Mouse (Mus musculus) kidney, embryonic 14.5 days (tissue): ENCODE results near the gene Bcl10. TPM values are rescaled to one million over a fixed set of nuclear protein-coding genes. Genes with fewer than 3 reads are reported as not detected.

Source experiments
- ATAC-seq: fragments of 200-750 bp; cut with Nextera tagmentation; 2 replicates; pipeline ENCODE4 v1.8.0; 2017; ENCODE audit warnings: moderate number of reproducible peaks, mild to moderate bottlenecking, moderate TSS enrichment, moderate library complexity; ENCODE audit not compliant: low FRiP score, low TSS enrichment
- H3K27ac ChIP-seq: fragments of 300-500 bp; sonication (generic); 2 replicates; pipeline ENCODE4 v1.5.1; 2014; ENCODE audit warnings: low read depth, mild to moderate bottlenecking, low read length, moderate library complexity, mixed read lengths
- H3K27me3 ChIP-seq: fragments of 300-500 bp; sonication (generic); 2 replicates; pipeline ENCODE4 v1.6.1; 2014; ENCODE audit warnings: mild to moderate bottlenecking, low read length; ENCODE audit not compliant: control insufficient read depth, insufficient read depth
- H3K36me3 ChIP-seq: fragments of 300-500 bp; sonication (generic); 2 replicates; pipeline ENCODE4 v1.6.1; 2014; ENCODE audit warnings: low read length, mixed read lengths; ENCODE audit not compliant: control insufficient read depth, insufficient read depth
- H3K4me1 ChIP-seq: fragments of 300-500 bp; sonication (generic); 2 replicates; pipeline ENCODE4 v1.6.1; 2014; ENCODE audit warnings: low read length, mixed read lengths; ENCODE audit not compliant: control insufficient read depth, insufficient read depth
- H3K4me2 ChIP-seq: fragments of 300-500 bp; sonication (generic); replicated peaks from 2 replicates; pipeline ENCODE4 v1.6.1; 2014; ENCODE audit warnings: low read depth, mild to moderate bottlenecking, low read length
- H3K4me3 ChIP-seq: fragments of 300-500 bp; sonication (generic); 2 replicates; pipeline ENCODE4 v1.5.1; 2014; ENCODE audit warnings: mild to moderate bottlenecking, low read length
- H3K9ac ChIP-seq: fragments of 300-500 bp; sonication (generic); 2 replicates; pipeline ENCODE4 v1.6.1; 2014; ENCODE audit warnings: low read depth, mild to moderate bottlenecking, low read length, moderate library complexity
- H3K9me3 ChIP-seq: fragments of 300-500 bp; sonication (generic); 2 replicates; pipeline ENCODE4 v1.6.1; 2016; ENCODE audit warnings: low read length; ENCODE audit not compliant: control insufficient read depth
- WGBS: fragments of 180-500 bp; shearing (Covaris S2); extraction: QIAGEN DNeasy Blood & Tissue Kit; methylation state at CpG from one replicate; pipeline ENCODE4 v1.1.7; 2014; 5-methylcytosine and 5-hydroxymethylcytosine counted together
- polyA plus RNA-seq: library from polyadenylated mRNA; unstranded; fragments of >200 nt; fragmentation: Nextera tagmentation; extraction: Ambion mirVana; gene quantifications from 2 replicates; pipeline ENCODE4 v1.2.1, GENCODE M21; 2014

The Bcl10 gene
- polyA plus RNA-seq, 1 experiment from 2014 or later, result 54.5 TPM

- Histone ChIP-seq H3K27ac (no peak overlapping the region), H3K36me3 (no peaks in the 10 kb centered on the region), H3K4me2 (no peak overlapping the region), H3K27me3 (no peaks in the 10 kb centered on the region), H3K4me1 (peaks cover 2% of the 10 kb centered on the region; the same call in 1 of the 2 replicates), H3K9ac (no peak overlapping the region), H3K9me3 (no peaks in the 10 kb centered on the region), H3K4me3 (no peak overlapping the region)
- no peak for ATAC-seq
- 72% methylated on average over 17 of the region's 17 CpGs for WGBS
Observed at GRCm38 (mm10) chr3:145951287-145952165, 28.9 kb downstream of the Bcl10 start.

DNA sequence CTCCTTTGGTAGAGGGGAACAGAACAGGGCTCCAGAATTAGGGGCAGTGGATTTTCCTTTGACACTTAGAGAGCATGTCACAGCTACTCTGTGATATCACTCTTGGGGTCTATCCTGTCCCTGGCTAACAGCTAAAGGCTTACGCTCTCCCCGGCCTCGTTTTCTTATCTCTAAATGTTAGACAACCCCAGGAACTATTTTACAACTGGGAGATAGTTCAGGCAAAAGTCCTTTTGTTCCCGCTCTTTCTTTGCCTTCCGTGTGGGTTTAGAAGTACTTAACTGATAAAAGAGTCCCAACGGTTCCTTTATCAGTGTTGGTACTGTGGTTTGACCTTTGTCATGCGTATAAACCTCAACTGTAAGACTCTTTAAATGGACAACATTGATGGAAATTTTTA lies 30.3 kb downstream of the Bcl10 start:
- Histone ChIP-seq H3K27me3 (no peaks in the 10 kb centered on the region), H3K4me2 (no peak overlapping the region), H3K4me1 (peaks cover 2% of the 10 kb centered on the region; the same call in 1 of the 2 replicates), H3K36me3 (no peaks in the 10 kb centered on the region), H3K4me3 (no peak overlapping the region), H3K9ac (no peak overlapping the region), H3K9me3 (peaks cover 4% of the 10 kb centered on the region; the same call in 1 of the 2 replicates), H3K27ac (no peak overlapping the region)
- WGBS, result 87% methylated on average over 7 of the region's 7 CpGs
- ATAC-seq, result no peak

DNA sequence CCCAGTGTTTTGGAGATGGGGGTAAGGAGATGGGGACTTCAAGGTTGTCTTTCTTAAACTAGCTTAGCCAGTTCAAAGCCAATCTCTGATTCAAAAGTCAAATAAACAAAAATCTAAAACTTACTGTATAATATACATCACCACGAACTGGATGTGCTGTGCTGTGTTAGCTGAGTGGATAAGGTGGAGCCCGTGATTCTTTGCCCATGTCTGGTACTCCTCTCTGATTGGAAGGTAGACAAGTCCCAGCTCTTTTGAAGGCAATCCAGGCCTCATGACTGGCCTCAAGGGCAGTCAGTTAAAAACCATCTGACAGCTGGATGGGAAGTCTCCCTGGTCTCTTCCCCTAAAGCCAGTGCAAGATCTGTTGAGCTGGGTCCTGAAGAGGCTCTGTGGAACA lies 30.8 kb downstream of the Bcl10 start:
- H3K9me3 ChIP-seq, result peaks cover 4% of the 10 kb centered on the region; the same call in 1 of the 2 replicates
- no peak overlapping the region for H3K4me2 ChIP-seq
- H3K36me3 ChIP-seq, result no peaks in the 10 kb centered on the region
- no peak overlapping the region for H3K4me3 ChIP-seq
- ATAC-seq, result no peak
- H3K9ac ChIP-seq, result no peak overlapping the region
- no peaks in the 10 kb centered on the region for H3K27me3 ChIP-seq
- peaks cover 2% of the 10 kb centered on the region; the same call in 1 of the 2 replicates for H3K4me1 ChIP-seq
- 89% methylated on average over 2 of the region's 2 CpGs for WGBS
- H3K27ac ChIP-seq, result no peak overlapping the region

DNA sequence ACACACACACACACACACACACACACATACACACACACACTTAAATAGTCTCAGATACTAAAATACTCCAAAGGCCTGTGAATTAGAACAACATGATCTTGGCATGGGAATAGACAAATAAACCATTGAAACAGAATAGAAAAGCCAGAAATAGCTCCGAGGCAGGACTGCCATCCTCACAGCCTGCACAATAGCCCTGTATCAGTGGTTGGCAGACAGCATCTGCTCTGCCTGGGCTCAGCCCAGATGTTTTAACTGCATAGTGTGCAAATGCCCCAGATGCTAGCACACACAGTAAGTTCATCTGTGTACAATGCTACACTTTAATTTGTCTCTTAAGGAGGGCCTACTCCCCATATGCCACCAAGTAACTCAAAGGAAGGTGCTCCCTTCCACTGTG lies 37.2 kb downstream of the Bcl10 start:
- ATAC-seq, result no peak
- no peak overlapping the region for H3K4me2 ChIP-seq
- H3K4me1 ChIP-seq, result peaks cover 14% of the 10 kb centered on the region; the same call in 1 of the 2 replicates
- H3K27ac ChIP-seq, result no peak overlapping the region
- H3K9ac ChIP-seq, result no peak overlapping the region
- H3K4me3 ChIP-seq, result no peak overlapping the region
- no peaks in the 10 kb centered on the region for H3K36me3 ChIP-seq
- H3K27me3 ChIP-seq, result peaks cover 18% of the 10 kb centered on the region
- 90% methylated on average over 1 of the region's 1 CpGs for WGBS
- H3K9me3 ChIP-seq, result peaks cover 4% of the 10 kb centered on the region; the same call in 1 of the 2 replicates

DNA sequence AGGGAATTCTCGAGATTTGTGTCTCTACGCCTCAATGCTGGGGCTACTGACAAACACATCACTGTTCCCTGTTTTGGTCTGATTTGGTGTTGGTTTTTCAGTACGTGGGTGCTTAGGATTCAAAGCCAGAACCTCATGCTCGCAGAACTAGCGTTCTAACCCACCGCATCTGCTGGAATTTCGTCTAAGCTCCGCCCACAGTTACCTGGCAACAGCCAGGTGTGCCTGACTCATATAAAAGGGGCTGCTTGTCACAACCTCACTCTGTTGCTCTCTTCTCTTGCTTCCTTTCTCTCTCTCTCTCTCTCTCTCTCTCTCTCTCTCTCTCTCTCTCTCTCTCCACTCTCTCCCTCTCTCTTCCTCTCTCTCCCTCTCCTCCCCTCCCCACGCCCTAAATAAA lies 39.8 kb downstream of the Bcl10 start:
- Histone ChIP-seq H3K36me3 (no peaks in the 10 kb centered on the region), H3K9ac (no peak overlapping the region), H3K27ac (no peak overlapping the region), H3K4me3 (no peak overlapping the region), H3K4me2 (no peak overlapping the region), H3K4me1 (peaks cover 14% of the 10 kb centered on the region; the same call in 1 of the 2 replicates), H3K9me3 (peaks cover 4% of the 10 kb centered on the region; the same call in 1 of the 2 replicates), H3K27me3 (peaks cover 18% of the 10 kb centered on the region)
- no peak for ATAC-seq
- WGBS, result 22% methylated on average over 9 of the region's 9 CpGs

- peak overlapping the region; percentile 30 for H3K4me2 ChIP-seq
- peaks cover 18% of the 10 kb centered on the region for H3K27me3 ChIP-seq
- WGBS, result 17% methylated on average over 31 of the region's 31 CpGs
- peaks cover 14% of the 10 kb centered on the region; the same call in 1 of the 2 replicates for H3K4me1 ChIP-seq
- peak overlapping the region; percentile 18 for H3K4me3 ChIP-seq
- ATAC-seq, result peak; percentile 53
- no peaks in the 10 kb centered on the region for H3K36me3 ChIP-seq
- H3K9ac ChIP-seq, result no peak overlapping the region; the same call in 1 of the 2 replicates
- no peaks in the 10 kb centered on the region for H3K9me3 ChIP-seq
- H3K27ac ChIP-seq, result no peak overlapping the region
Observed at GRCm38 (mm10) chr3:145963101-145964017, 40.8 kb downstream of the Bcl10 start.

- Histone ChIP-seq H3K27me3 (peaks cover 18% of the 10 kb centered on the region), H3K36me3 (no peaks in the 10 kb centered on the region), H3K9me3 (no peaks in the 10 kb centered on the region), H3K4me3 (peak overlapping the region; percentile 18; the same call in 1 of the 2 replicates), H3K9ac (no peak overlapping the region; the same call in 1 of the 2 replicates), H3K27ac (peak overlapping the region; percentile 49; the same call in 1 of the 2 replicates), H3K4me2 (peak overlapping the region; percentile 30), H3K4me1 (peaks cover 14% of the 10 kb centered on the region; the same call in 1 of the 2 replicates)
- 20% methylated on average over 10 of the region's 10 CpGs for WGBS
- 0 out of 2 replicates have a peak, but pooled peaks have one; percentile 28 for ATAC-seq
Observed at GRCm38 (mm10) chr3:145964018-145964387, 41.4 kb downstream of the Bcl10 start.

- 11% methylated on average over 10 of the region's 10 CpGs for WGBS
- Histone ChIP-seq H3K4me1 (peaks cover 14% of the 10 kb centered on the region; the same call in 1 of the 2 replicates), H3K9me3 (no peaks in the 10 kb centered on the region), H3K9ac (no peak overlapping the region), H3K36me3 (no peaks in the 10 kb centered on the region), H3K27me3 (peaks cover 18% of the 10 kb centered on the region), H3K4me2 (no peak overlapping the region), H3K27ac (0 out of 2 replicates have a peak overlapping the region, but pooled peaks have one; percentile 49), H3K4me3 (no peak overlapping the region)
- ATAC-seq, result 0 out of 2 replicates have a peak, but pooled peaks have one; percentile 20
Observed at GRCm38 (mm10) chr3:145964473-145964872, 41.9 kb downstream of the Bcl10 start.
